Mouse (Mus musculus) C2C12 (cell line): ENCODE results near the gene Samd8. TPM values are rescaled to one million over a fixed set of nuclear protein-coding genes. Genes with fewer than 3 reads are reported as not detected.

Experiments used
- H3K27me3 ChIP-seq: one replicate; pipeline ENCODE4 v1.6.1; 2011; ENCODE audit not compliant: control insufficient read depth, insufficient read depth, insufficient read length
- H3K36me3 ChIP-seq: one replicate; pipeline ENCODE4 v1.6.1; 2011; ENCODE audit not compliant: control insufficient read depth, insufficient read depth
- H3K4me3 ChIP-seq: one replicate; pipeline ENCODE4 v1.5.1; 2011; ENCODE audit warnings: mild to moderate bottlenecking, control low read depth; ENCODE audit not compliant: poor library complexity, insufficient read depth, severe bottlenecking
- H3K79me2 ChIP-seq: one replicate; pipeline ENCODE4 v1.6.1; 2011; ENCODE audit not compliant: control insufficient read depth, insufficient read depth
- H3K79me3 ChIP-seq: one replicate; pipeline ENCODE4 v1.6.1; 2011; ENCODE audit warnings: low read depth, control low read depth
- H3ac ChIP-seq: one replicate; pipeline ENCODE3; 2011; ENCODE audit warnings: low read depth; ENCODE audit not compliant: control insufficient read depth, insufficient read length
- CEBPB ChIP-seq: IDR thresholded peaks from one replicate; pipeline ENCODE4 v1.6.1; 2011; ENCODE audit warnings: low read depth, mild to moderate bottlenecking, control low read depth, moderate library complexity
- CTCF ChIP-seq: IDR thresholded peaks from one replicate; pipeline ENCODE4 v1.5.1; 2011; ENCODE audit not compliant: control insufficient read depth, insufficient read depth, insufficient read length
- FOSL1 ChIP-seq: IDR thresholded peaks from one replicate; pipeline ENCODE4 v1.8.0; 2011; ENCODE audit warnings: mild to moderate bottlenecking, low read length; ENCODE audit not compliant: poor library complexity, insufficient read depth, severe bottlenecking
- MAX ChIP-seq: IDR thresholded peaks from one replicate; pipeline ENCODE4 v1.6.1; 2011; ENCODE audit warnings: mild to moderate bottlenecking, control low read depth
- MYOD1 ChIP-seq: IDR thresholded peaks from one replicate; pipeline ENCODE4 v1.6.1; 2011; ENCODE audit warnings: low read depth; ENCODE audit not compliant: control insufficient read depth, insufficient read length
- MYOG ChIP-seq: IDR thresholded peaks from one replicate; pipeline ENCODE4 v1.6.1; 2011; ENCODE audit not compliant: control insufficient read depth, insufficient read length; ENCODE audit errors: extremely low read depth
- USF1 ChIP-seq: IDR thresholded peaks from one replicate; pipeline ENCODE4 v1.6.1; 2011; ENCODE audit warnings: low read depth, mild to moderate bottlenecking, control low read depth, moderate library complexity
- polyA plus RNA-seq: library from polyadenylated mRNA; unstranded; fragments of >200 nt; fragmentation: generic; extraction: Trizol; gene quantifications from one replicate; pipeline ENCODE4 v1.2.1, GENCODE M21; 2012; ENCODE audit warnings: missing spikeins

The Samd8 gene
- polyA plus RNA-seq, 1 experiment, result 7.8 TPM

GRCm38 (mm10) chr14:21722021-21722698 is 28.2 kb upstream of the Samd8 start:
- Histone ChIP-seq H3K4me3 (no peak overlapping the region), H3K79me3 (no peaks in the 10 kb centered on the region), H3K27me3 (no peaks in the 10 kb centered on the region), H3K79me2 (no peaks in the 10 kb centered on the region), H3K36me3 (no peaks in the 10 kb centered on the region), H3ac (no peak overlapping the region)
- TF ChIP-seq USF1 (no peak), FOSL1 (no peak), MYOD1 (no peak), CTCF (no peak), CEBPB (no peak), MAX (no peak), MYOG (no peak)

GRCm38 (mm10) chr14:21729031-21729732 is 21.1 kb upstream of the Samd8 start:
- Histone ChIP-seq H3K4me3 (no peak overlapping the region), H3K27me3 (no peaks in the 10 kb centered on the region), H3K79me2 (no peaks in the 10 kb centered on the region), H3ac (no peak overlapping the region), H3K36me3 (no peaks in the 10 kb centered on the region), H3K79me3 (no peaks in the 10 kb centered on the region)
- no peak for TF ChIP-seq MYOD1

GRCm38 (mm10) chr14:21729936-21730335 is 20.4 kb upstream of the Samd8 start:
- H3K79me3 ChIP-seq, result no peaks in the 10 kb centered on the region
- H3K27me3 ChIP-seq, result no peaks in the 10 kb centered on the region
- H3ac ChIP-seq, result no peak overlapping the region
- H3K36me3 ChIP-seq, result no peaks in the 10 kb centered on the region
- TF ChIP-seq CEBPB, result no peak
- no peak for TF ChIP-seq MYOG
- no peak for TF ChIP-seq USF1
- TF ChIP-seq MAX, result no peak
- no peak for TF ChIP-seq FOSL1
- TF ChIP-seq MYOD1, result no peak
- TF ChIP-seq CTCF, result no peak
- no peaks in the 10 kb centered on the region for H3K79me2 ChIP-seq
- H3K4me3 ChIP-seq, result no peak overlapping the region

GRCm38 (mm10) chr14:21733131-21733905 is 17.0 kb upstream of the Samd8 start:
- no peaks in the 10 kb centered on the region for H3K36me3 ChIP-seq
- no peak overlapping the region for H3K4me3 ChIP-seq

GRCm38 (mm10) chr14:21740345-21740744 is 10.0 kb upstream of the Samd8 start:
- no peaks in the 10 kb centered on the region for H3K79me2 ChIP-seq
- no peaks in the 10 kb centered on the region for H3K27me3 ChIP-seq
- H3K4me3 ChIP-seq, result no peak overlapping the region
- no peaks in the 10 kb centered on the region for H3K36me3 ChIP-seq
- TF ChIP-seq MYOG (no peak), CEBPB (no peak)
- H3ac ChIP-seq, result no peak overlapping the region
- H3K79me3 ChIP-seq, result no peaks in the 10 kb centered on the region

More at GRCm38 (mm10) chr14:21733131-21733905, 17.0 kb upstream of the Samd8 start:
- H3K79me3 ChIP-seq, result no peaks in the 10 kb centered on the region
- TF ChIP-seq USF1 (no peak), CTCF (no peak), FOSL1 (no peak)
- H3ac ChIP-seq, result no peak overlapping the region
- H3K27me3 ChIP-seq, result no peaks in the 10 kb centered on the region
- no peaks in the 10 kb centered on the region for H3K79me2 ChIP-seq

- Histone ChIP-seq H3K27me3 (no peaks in the 10 kb centered on the region), H3K36me3 (no peaks in the 10 kb centered on the region), H3K79me2 (no peaks in the 10 kb centered on the region), H3K4me3 (no peak overlapping the region), H3K79me3 (no peaks in the 10 kb centered on the region), H3ac (no peak overlapping the region)
- no peak for TF ChIP-seq CTCF
- no peak for TF ChIP-seq MYOD1
- no peak for TF ChIP-seq FOSL1
- TF ChIP-seq USF1, result no peak
- no peak for TF ChIP-seq CEBPB
- TF ChIP-seq MYOG, result no peak
- TF ChIP-seq MAX, result no peak
Observed at GRCm38 (mm10) chr14:21741314-21741713, 9.0 kb upstream of the Samd8 start.
